Mouse (Mus musculus) kidney, adult 2 months (tissue): ENCODE data around the gene Pan2. TPM values are rescaled to one million over a fixed set of nuclear protein-coding genes. Genes with fewer than 3 reads are reported as not detected.
"Not testable (repeated sequence)": the region's sequence is repeated elsewhere in the genome, so short reads cannot be mapped to it uniquely, and the experiment has no call there.

Experiments
- DNase-seq: peaks from one replicate; pipeline ENCODE4 v3.0.0; 2021
- H3K27ac ChIP-seq: fragments of 200-500 bp; 2 replicates; pipeline ENCODE4 v1.5.1; 2012; ENCODE audit warnings: low read depth, low read length, control low read depth, inconsistent platforms; ENCODE audit not compliant: insufficient read depth
- H3K27me3 ChIP-seq: fragments of 200-500 bp; replicated peaks from 2 replicates; pipeline ENCODE4 v1.6.1; 2012; ENCODE audit warnings: mild to moderate bottlenecking, moderate library complexity, low read length, inconsistent platforms; ENCODE audit not compliant: control insufficient read depth, insufficient read depth
- H3K36me3 ChIP-seq: fragments of 200-500 bp; 2 replicates; pipeline ENCODE4 v1.6.1; 2012; ENCODE audit warnings: mild to moderate bottlenecking, moderate library complexity, low read length, inconsistent platforms; ENCODE audit not compliant: control insufficient read depth, insufficient read depth
- H3K4me1 ChIP-seq: fragments of 200-500 bp; 2 replicates; pipeline ENCODE4 v1.6.1; 2011; ENCODE audit warnings: low read length; ENCODE audit not compliant: control insufficient read depth, insufficient read depth
- H3K4me3 ChIP-seq: fragments of 200-500 bp; 2 replicates; pipeline ENCODE4 v1.5.1; 2011; ENCODE audit warnings: mild to moderate bottlenecking, low read depth, low read length, control low read depth; ENCODE audit not compliant: insufficient read depth
- CTCF ChIP-seq: fragments of 200-500 bp; conservative IDR thresholded peaks from 2 replicates; pipeline ENCODE4 v1.5.1; 2011; ENCODE audit warnings: low read depth, mild to moderate bottlenecking, control low read depth, low read length, moderate library complexity, mixed read lengths; ENCODE audit not compliant: insufficient read depth, insufficient read length
- POLR2A ChIP-seq: fragments of 200-500 bp; IDR thresholded peaks from one replicate; pipeline ENCODE4 v1.6.1; 2011; ENCODE audit warnings: low read depth, low read length, control low read depth
- WGBS: fragments of 180-500 bp; shearing (Covaris S2); methylation state at CpG from one replicate; pipeline ENCODE4 v1.1.7; 2018; 5-methylcytosine and 5-hydroxymethylcytosine counted together
- polyA plus RNA-seq: library from polyadenylated mRNA; depleted of rRNA; stranded (reverse); fragments of >200 nt; gene quantifications from 2 replicates; pipeline ENCODE4 v1.2.3, GENCODE M21; 2012

Pan2 gene
- polyA plus RNA-seq, 1 experiment: 18.1 TPM

- 72% methylated on average over 6 of the region's 6 CpGs for WGBS
Observed at GRCm38 (mm10) chr10:128278158-128278557, 25.0 kb upstream of the Pan2 start.

GRCm38 (mm10) chr10:128280943-128281342 lies 22.2 kb upstream of the Pan2 start:
- peaks cover 1% of the 10 kb centered on the region for H3K36me3 ChIP-seq
- no peak overlapping the region for H3K27ac ChIP-seq
- WGBS: 61% methylated on average over 6 of the region's 6 CpGs

More at GRCm38 (mm10) chr10:128278158-128278557, 25.0 kb upstream of the Pan2 start:
- H3K27me3 ChIP-seq: no peaks in the 10 kb centered on the region
- H3K4me3 ChIP-seq: no peak overlapping the region
- no peak for DNase-seq
- peaks cover 1% of the 10 kb centered on the region for H3K36me3 ChIP-seq
- H3K4me1 ChIP-seq: peaks cover 2% of the 10 kb centered on the region
- H3K27ac ChIP-seq: no peak overlapping the region
- TF ChIP-seq POLR2A: no peak
- no peak for TF ChIP-seq CTCF

GRCm38 (mm10) chr10:128281682-128282081 lies 21.5 kb upstream of the Pan2 start:
- no peak for DNase-seq
- Histone ChIP-seq H3K4me1 (peaks cover 3% of the 10 kb centered on the region), H3K4me3 (no peak overlapping the region), H3K27ac (no peak overlapping the region), H3K27me3 (no peaks in the 10 kb centered on the region), H3K36me3 (peaks cover 1% of the 10 kb centered on the region)
- 92% methylated on average over 14 of the region's 14 CpGs for WGBS
- TF ChIP-seq POLR2A (no peak), CTCF (no peak)

More at GRCm38 (mm10) chr10:128280943-128281342, 22.2 kb upstream of the Pan2 start:
- no peak overlapping the region for H3K4me3 ChIP-seq
- no peaks in the 10 kb centered on the region for H3K27me3 ChIP-seq
- peaks cover 3% of the 10 kb centered on the region for H3K4me1 ChIP-seq
- no peak for TF ChIP-seq CTCF
- no peak for TF ChIP-seq POLR2A
- peak; percentile 66 for DNase-seq

GRCm38 (mm10) chr10:128282886-128283450 lies 20.2 kb upstream of the Pan2 start:
- H3K27me3 ChIP-seq: no peaks in the 10 kb centered on the region
- no peak overlapping the region for H3K4me3 ChIP-seq
- TF ChIP-seq CTCF: no peak
- no peak for TF ChIP-seq POLR2A
- H3K27ac ChIP-seq: peak overlapping the region; percentile 53
- peak; percentile 54 for DNase-seq
- 72% methylated on average over 20 of the region's 20 CpGs for WGBS
- peaks cover 3% of the 10 kb centered on the region for H3K4me1 ChIP-seq
- H3K36me3 ChIP-seq: peaks cover 1% of the 10 kb centered on the region

GRCm38 (mm10) chr10:128283604-128284579 lies 19.2 kb upstream of the Pan2 start:
- peaks cover 1% of the 10 kb centered on the region for H3K36me3 ChIP-seq
- TF ChIP-seq CTCF (peak; percentile 66), POLR2A (no peak)
- DNase-seq: peak; percentile 74
- H3K27me3 ChIP-seq: no peaks in the 10 kb centered on the region
- no peak overlapping the region for H3K27ac ChIP-seq
- H3K4me1 ChIP-seq: peaks cover 3% of the 10 kb centered on the region
- 55% methylated on average over 31 of the region's 31 CpGs for WGBS
- no peak overlapping the region for H3K4me3 ChIP-seq

- not testable (repeated sequence) for H3K36me3 ChIP-seq, DNase-seq, H3K27ac ChIP-seq, H3K27me3 ChIP-seq, H3K4me3 ChIP-seq, H3K4me1 ChIP-seq
- WGBS: 84% methylated on average over 1 of the region's 1 CpGs
Observed at GRCm38 (mm10) chr10:128290594-128290993, 12.5 kb upstream of the Pan2 start.
